Mouse (Mus musculus) midbrain, embryonic 13.5 days (tissue): ENCODE measurements around the gene Tk1. TPM values are rescaled to one million over a fixed set of nuclear protein-coding genes. Genes with fewer than 3 reads are reported as not detected.

Source experiments
- ATAC-seq: fragments of 200-750 bp; cut with Nextera tagmentation; 2 replicates; pipeline ENCODE4 v1.8.0; 2017; ENCODE audit warnings: mild to moderate bottlenecking, moderate TSS enrichment, moderate library complexity
- H3K27ac ChIP-seq: fragments of 300-500 bp; sonication (generic); 2 replicates; pipeline ENCODE4 v1.5.1; 2015; ENCODE audit warnings: inconsistent platforms, mild to moderate bottlenecking, moderate library complexity
- H3K27me3 ChIP-seq: fragments of 300-500 bp; sonication (generic); 2 replicates; pipeline ENCODE4 v1.6.1; 2015; ENCODE audit warnings: mild to moderate bottlenecking, inconsistent platforms
- H3K36me3 ChIP-seq: fragments of 300-500 bp; sonication (generic); 2 replicates; pipeline ENCODE4 v1.6.1; 2015; ENCODE audit warnings: mild to moderate bottlenecking, inconsistent platforms
- H3K4me1 ChIP-seq: fragments of 300-500 bp; sonication (generic); replicated peaks from 2 replicates; pipeline ENCODE4 v1.6.1; 2015; ENCODE audit warnings: inconsistent platforms
- H3K4me2 ChIP-seq: fragments of 300-500 bp; sonication (generic); replicated peaks from 2 replicates; pipeline ENCODE4 v1.6.1; 2015; ENCODE audit warnings: moderate library complexity, mild to moderate bottlenecking, inconsistent platforms
- H3K4me3 ChIP-seq: fragments of 300-500 bp; sonication (generic); replicated peaks from 2 replicates; pipeline ENCODE4 v1.5.1; 2015; ENCODE audit warnings: mild to moderate bottlenecking, inconsistent platforms
- H3K9ac ChIP-seq: fragments of 300-500 bp; sonication (generic); replicated peaks from 2 replicates; pipeline ENCODE4 v1.6.1; 2015; ENCODE audit warnings: mild to moderate bottlenecking, inconsistent platforms
- H3K9me3 ChIP-seq: fragments of 300-500 bp; sonication (generic); 2 replicates; pipeline ENCODE4 v1.6.1; 2016; ENCODE audit warnings: mild to moderate bottlenecking, inconsistent platforms
- WGBS: fragments of 180-500 bp; shearing (Covaris S2); methylation state at CpG from one replicate; pipeline ENCODE4 v1.1.7; 2015; 5-methylcytosine and 5-hydroxymethylcytosine counted together
- polyA plus RNA-seq: library from polyadenylated mRNA; unstranded; fragments of >200 nt; fragmentation: Nextera tagmentation; extraction: Ambion mirVana; gene quantifications from 2 replicates; pipeline ENCODE4 v1.2.1, GENCODE M21; 2015

Gene Tk1
- polyA plus RNA-seq, 1 experiment from 2014 or later = 36.2 TPM

- peaks cover 18% of the 10 kb centered on the region for H3K27me3 ChIP-seq
- H3K9me3 ChIP-seq = no peaks in the 10 kb centered on the region
- no peak for ATAC-seq
- no peaks in the 10 kb centered on the region for H3K36me3 ChIP-seq
- H3K4me1 ChIP-seq = peaks cover 10% of the 10 kb centered on the region
- H3K4me2 ChIP-seq = no peak overlapping the region
- 93% methylated on average over 10 of the region's 10 CpGs for WGBS
- H3K4me3 ChIP-seq = no peak overlapping the region
- no peak overlapping the region for H3K9ac ChIP-seq
- H3K27ac ChIP-seq = no peak overlapping the region
These were observed 51.0 kb downstream of the Tk1 start for GRCm38 (mm10) chr11:117774925-117775324.

GRCm38 (mm10) chr11:117772352-117772751 is 53.5 kb downstream of the Tk1 start:
- Histone ChIP-seq H3K36me3 (no peaks in the 10 kb centered on the region), H3K9me3 (no peaks in the 10 kb centered on the region)
- 95% methylated on average over 7 of the region's 7 CpGs for WGBS

GRCm38 (mm10) chr11:117770407-117770806 is 55.5 kb downstream of the Tk1 start:
- Histone ChIP-seq H3K4me2 (no peak overlapping the region), H3K9me3 (no peaks in the 10 kb centered on the region), H3K27ac (no peak overlapping the region), H3K9ac (no peak overlapping the region), H3K36me3 (peaks cover 13% of the 10 kb centered on the region), H3K4me3 (no peak overlapping the region), H3K4me1 (peaks cover 10% of the 10 kb centered on the region; the same call in 1 of the 2 replicates), H3K27me3 (no peaks in the 10 kb centered on the region)
- no peak for ATAC-seq
- 90% methylated on average over 10 of the region's 10 CpGs for WGBS

More at GRCm38 (mm10) chr11:117772352-117772751, 53.5 kb downstream of the Tk1 start:
- no peak for ATAC-seq
- H3K4me3 ChIP-seq = no peak overlapping the region
- H3K4me1 ChIP-seq = peaks cover 10% of the 10 kb centered on the region; the same call in 1 of the 2 replicates
- no peaks in the 10 kb centered on the region for H3K27me3 ChIP-seq
- no peak overlapping the region for H3K9ac ChIP-seq
- H3K4me2 ChIP-seq = no peak overlapping the region
- H3K27ac ChIP-seq = no peak overlapping the region

GRCm38 (mm10) chr11:117769683-117770047 is 56.2 kb downstream of the Tk1 start:
- Histone ChIP-seq H3K4me1 (peaks cover 10% of the 10 kb centered on the region; the same call in 1 of the 2 replicates), H3K4me2 (no peak overlapping the region), H3K36me3 (peaks cover 20% of the 10 kb centered on the region), H3K4me3 (no peak overlapping the region), H3K9me3 (no peaks in the 10 kb centered on the region), H3K9ac (no peak overlapping the region), H3K27ac (0 out of 2 replicates have a peak overlapping the region, but pooled peaks have one; percentile 25), H3K27me3 (no peaks in the 10 kb centered on the region)
- WGBS = 87% methylated on average over 7 of the region's 7 CpGs
- ATAC-seq = no peak

GRCm38 (mm10) chr11:117768725-117769682 is 56.9 kb downstream of the Tk1 start:
- Histone ChIP-seq H3K36me3 (peaks cover 27% of the 10 kb centered on the region), H3K4me3 (no peak overlapping the region), H3K27ac (0 out of 2 replicates have a peak overlapping the region, but pooled peaks have one; percentile 25), H3K27me3 (no peaks in the 10 kb centered on the region), H3K9me3 (no peaks in the 10 kb centered on the region), H3K9ac (no peak overlapping the region), H3K4me1 (peaks cover 10% of the 10 kb centered on the region; the same call in 1 of the 2 replicates), H3K4me2 (no peak overlapping the region)
- 81% methylated on average over 20 of the region's 20 CpGs for WGBS
- 0 out of 2 replicates have a peak, but pooled peaks have one; percentile 15 for ATAC-seq

- peaks cover 10% of the 10 kb centered on the region; the same call in 1 of the 2 replicates for H3K4me1 ChIP-seq
- H3K36me3 ChIP-seq = peaks cover 50% of the 10 kb centered on the region
- H3K9me3 ChIP-seq = no peaks in the 10 kb centered on the region
- no peak overlapping the region for H3K4me3 ChIP-seq
- H3K4me2 ChIP-seq = no peak overlapping the region
- H3K27ac ChIP-seq = no peak overlapping the region
- H3K9ac ChIP-seq = no peak overlapping the region
- no peaks in the 10 kb centered on the region for H3K27me3 ChIP-seq
- no peak for ATAC-seq
- 91% methylated on average over 3 of the region's 3 CpGs for WGBS
These were observed 59.6 kb downstream of the Tk1 start for GRCm38 (mm10) chr11:117766275-117766674.

Other genes with a start within 250 kb of the Tk1 start
- gene Tnrc6c, start 171.8 kb downstream of the Tk1 start, polyA plus RNA-seq = 30.3 and 31.7 TPM in 2 replicates
- 1.3 and 1.4 TPM in 2 replicates for gene Tmc8, start 44.0 kb downstream of the Tk1 start, polyA plus RNA-seq
- gene Tmc6, start 43.9 kb downstream of the Tk1 start, polyA plus RNA-seq = 3.9 and 4.1 TPM in 2 replicates
- not detected in 2 replicates for gene 6030468B19Rik, start 28.4 kb downstream of the Tk1 start, polyA plus RNA-seq
- 0.55 and 0.70 TPM in 2 replicates for gene Gm20708, start 16.4 kb downstream of the Tk1 start, polyA plus RNA-seq
- 14.3 and 15.0 TPM in 2 replicates for gene Syngr2, start 16.4 kb downstream of the Tk1 start, polyA plus RNA-seq
- 4.1 and 4.3 TPM in 2 replicates for gene Afmid, start 168 bp downstream of the Tk1 start, polyA plus RNA-seq
- gene Birc5, start 23.2 kb upstream of the Tk1 start, polyA plus RNA-seq = 99.1 and 105 TPM in 2 replicates
- not detected in 2 replicates for gene Tmem235, start 34.7 kb upstream of the Tk1 start, polyA plus RNA-seq
- 2.6 and 3.0 TPM in 2 replicates for gene Tha1, start 47.4 kb upstream of the Tk1 start, polyA plus RNA-seq
- 8.3 and 9.3 TPM in 2 replicates for gene Socs3, start 144.0 kb upstream of the Tk1 start, polyA plus RNA-seq
- gene Pgs1, start 160.2 kb upstream of the Tk1 start, polyA plus RNA-seq = 46.0 and 50.8 TPM in 2 replicates